Mouse (Mus musculus) midbrain, embryonic 15.5 days (tissue): Measurements from ENCODE around the gene Gm20696. TPM values are rescaled to one million over a fixed set of nuclear protein-coding genes. Genes with fewer than 3 reads are reported as not detected.

Experiments used
- ATAC-seq: fragments of 200-750 bp; cut with Nextera tagmentation; replicated peaks from 2 replicates; pipeline ENCODE4 v1.8.0; 2017; ENCODE audit warnings: moderate TSS enrichment
- H3K27ac ChIP-seq: fragments of 300-500 bp; sonication (generic); 2 replicates; pipeline ENCODE4 v1.5.1; 2015; ENCODE audit warnings: mild to moderate bottlenecking, inconsistent platforms
- H3K27me3 ChIP-seq: fragments of 300-500 bp; sonication (generic); replicated peaks from 2 replicates; pipeline ENCODE4 v1.6.1; 2015; ENCODE audit warnings: inconsistent platforms
- H3K36me3 ChIP-seq: fragments of 300-500 bp; sonication (generic); replicated peaks from 2 replicates; pipeline ENCODE4 v1.6.1; 2015; ENCODE audit warnings: inconsistent platforms
- H3K4me1 ChIP-seq: fragments of 300-500 bp; sonication (generic); 2 replicates; pipeline ENCODE4 v1.6.1; 2015; ENCODE audit warnings: inconsistent platforms
- H3K4me2 ChIP-seq: fragments of 300-500 bp; sonication (generic); 2 replicates; pipeline ENCODE4 v1.6.1; 2015; ENCODE audit warnings: inconsistent platforms, mild to moderate bottlenecking, moderate library complexity
- H3K4me3 ChIP-seq: fragments of 300-500 bp; sonication (generic); 2 replicates; pipeline ENCODE4 v1.5.1; 2015; ENCODE audit warnings: mild to moderate bottlenecking, inconsistent platforms
- H3K9ac ChIP-seq: fragments of 300-500 bp; sonication (generic); 2 replicates; pipeline ENCODE4 v1.6.1; 2015; ENCODE audit warnings: mild to moderate bottlenecking, inconsistent platforms
- H3K9me3 ChIP-seq: fragments of 300-500 bp; sonication (generic); 2 replicates; pipeline ENCODE4 v1.6.1; 2016; ENCODE audit warnings: inconsistent platforms
- WGBS: fragments of 180-500 bp; shearing (Covaris S2); methylation state at CpG from one replicate; pipeline ENCODE4 v1.1.7; 2015; ENCODE audit warnings: mixed read lengths; 5-methylcytosine and 5-hydroxymethylcytosine counted together
- polyA plus RNA-seq: library from polyadenylated mRNA; unstranded; fragments of >200 nt; fragmentation: Nextera tagmentation; extraction: Ambion mirVana; gene quantifications from 2 replicates; pipeline ENCODE4 v1.2.1, GENCODE M21; 2015

Gene Gm20696
- polyA plus RNA-seq, 1 experiment from 2014 or later: 2.9 TPM

DNA sequence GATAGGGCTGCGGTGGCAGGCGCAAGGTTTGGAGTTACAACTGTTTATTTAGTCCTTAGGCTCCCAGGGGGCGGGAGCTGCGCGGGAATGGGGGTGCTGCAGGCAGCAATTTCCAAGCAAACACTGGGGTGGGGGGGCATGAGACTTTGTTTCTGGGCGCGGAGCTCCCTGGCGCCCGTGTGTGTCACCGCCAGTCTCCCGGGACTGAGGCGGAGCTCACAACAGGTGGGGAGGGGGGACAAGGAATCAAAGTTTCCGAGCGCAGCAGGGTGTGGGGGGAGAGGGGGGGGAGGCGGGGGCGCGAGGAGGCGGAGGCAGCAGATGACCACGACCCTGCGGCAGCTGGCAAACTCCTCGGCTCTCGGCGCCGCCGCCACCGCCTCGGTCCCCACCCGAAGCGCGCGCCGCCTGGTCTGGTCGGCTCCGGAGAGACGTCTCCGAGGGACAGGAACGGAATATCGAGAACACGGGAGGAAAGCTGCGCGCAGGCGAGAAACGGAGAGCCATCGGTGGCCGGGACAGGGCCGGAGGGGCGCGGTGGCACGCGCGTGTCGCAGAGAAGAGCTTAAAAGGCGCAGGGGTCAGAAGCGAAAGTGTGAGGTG lies 145.5 kb downstream of the Gm20696 start:
- H3K9me3 ChIP-seq: no peaks in the 10 kb centered on the region
- H3K4me1 ChIP-seq: peaks cover 14% of the 10 kb centered on the region
- H3K36me3 ChIP-seq: no peaks in the 10 kb centered on the region
- peak; percentile 43 for ATAC-seq
- H3K27me3 ChIP-seq: no peaks in the 10 kb centered on the region
- H3K27ac ChIP-seq: peak overlapping the region; percentile 99
- peak overlapping the region; percentile 64 for H3K4me3 ChIP-seq
- peak overlapping the region; percentile 90 for H3K9ac ChIP-seq
- under 1% methylated on average over 52 of the region's 54 CpGs for WGBS
- H3K4me2 ChIP-seq: peak overlapping the region; percentile 99

DNA sequence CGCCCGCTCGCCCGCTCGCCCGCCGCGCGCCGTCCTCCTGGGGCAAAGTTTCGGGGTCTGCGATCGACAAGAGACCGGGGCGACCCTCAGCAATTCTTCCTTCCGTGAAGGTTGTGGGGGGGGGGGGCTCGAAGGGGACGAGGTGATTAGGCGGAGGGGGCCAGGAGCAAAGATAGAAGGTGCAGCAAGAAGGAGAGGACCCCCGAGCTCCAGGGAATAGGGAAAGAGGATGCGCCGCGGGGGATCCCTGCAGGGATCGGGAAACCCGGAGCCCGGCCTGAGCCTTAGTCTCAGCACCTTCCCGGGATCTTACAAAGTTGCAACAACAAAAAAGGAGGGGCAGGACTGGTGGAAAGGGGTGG lies 145.9 kb downstream of the Gm20696 start:
- ATAC-seq: peak; percentile 50
- no peaks in the 10 kb centered on the region for H3K27me3 ChIP-seq
- H3K4me2 ChIP-seq: peak overlapping the region; percentile 99
- H3K9me3 ChIP-seq: no peaks in the 10 kb centered on the region
- H3K9ac ChIP-seq: peak overlapping the region; percentile 90
- no peaks in the 10 kb centered on the region for H3K36me3 ChIP-seq
- H3K4me3 ChIP-seq: peak overlapping the region; percentile 64
- H3K4me1 ChIP-seq: peaks cover 14% of the 10 kb centered on the region
- H3K27ac ChIP-seq: peak overlapping the region; percentile 99
- WGBS: under 1% methylated on average over 27 of the region's 27 CpGs

DNA sequence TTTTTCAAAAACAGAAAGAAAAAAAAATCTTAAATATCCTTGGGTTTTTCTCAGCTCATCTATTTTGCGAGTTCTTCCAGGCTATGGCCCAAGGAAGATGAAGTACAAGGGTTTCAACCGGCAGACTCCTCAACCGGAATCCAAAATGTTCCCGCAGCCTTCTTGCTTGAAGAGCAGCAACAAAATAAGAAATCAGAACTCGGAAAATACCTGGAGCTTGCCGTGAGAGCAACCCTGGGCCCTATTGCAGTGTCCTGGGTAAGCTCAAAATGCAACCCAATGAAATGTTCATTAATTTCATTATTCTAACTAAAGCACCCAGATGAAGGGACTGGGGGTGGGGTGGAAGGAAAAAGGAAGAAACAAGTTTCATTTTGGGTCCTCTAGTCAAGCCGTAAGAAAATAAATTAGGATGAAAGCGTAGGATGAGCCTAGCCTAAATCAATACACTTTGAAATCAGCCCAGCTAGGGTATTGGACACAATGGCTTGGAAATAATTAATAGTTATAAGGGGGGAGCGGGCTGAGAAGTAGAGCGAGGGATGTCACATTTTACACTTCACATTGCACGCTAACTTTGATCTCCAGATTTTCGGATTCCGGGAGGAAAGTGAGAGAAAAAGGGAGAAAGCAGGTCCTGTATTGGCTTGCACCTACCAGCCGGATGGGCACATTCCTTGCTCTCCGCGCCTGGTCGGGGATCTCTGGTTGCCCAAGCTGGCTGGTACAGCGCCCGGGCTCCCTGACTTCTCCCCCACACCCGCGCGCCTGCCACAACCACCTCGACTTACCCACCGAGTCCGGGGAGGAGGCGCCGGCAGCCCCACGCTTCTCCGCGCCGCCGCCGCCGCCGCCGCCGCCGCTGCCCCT lies 146.6 kb downstream of the Gm20696 start:
- H3K4me3 ChIP-seq: peak overlapping the region; percentile 64
- H3K9me3 ChIP-seq: no peaks in the 10 kb centered on the region
- H3K9ac ChIP-seq: peak overlapping the region; percentile 90
- H3K4me1 ChIP-seq: peaks cover 14% of the 10 kb centered on the region
- peak overlapping the region; percentile 99 for H3K4me2 ChIP-seq
- no peak; the same call in 1 of the 2 replicates for ATAC-seq
- H3K27ac ChIP-seq: peak overlapping the region; percentile 99
- H3K36me3 ChIP-seq: no peaks in the 10 kb centered on the region
- WGBS: 2% methylated on average over 37 of the region's 38 CpGs
- no peaks in the 10 kb centered on the region for H3K27me3 ChIP-seq

DNA sequence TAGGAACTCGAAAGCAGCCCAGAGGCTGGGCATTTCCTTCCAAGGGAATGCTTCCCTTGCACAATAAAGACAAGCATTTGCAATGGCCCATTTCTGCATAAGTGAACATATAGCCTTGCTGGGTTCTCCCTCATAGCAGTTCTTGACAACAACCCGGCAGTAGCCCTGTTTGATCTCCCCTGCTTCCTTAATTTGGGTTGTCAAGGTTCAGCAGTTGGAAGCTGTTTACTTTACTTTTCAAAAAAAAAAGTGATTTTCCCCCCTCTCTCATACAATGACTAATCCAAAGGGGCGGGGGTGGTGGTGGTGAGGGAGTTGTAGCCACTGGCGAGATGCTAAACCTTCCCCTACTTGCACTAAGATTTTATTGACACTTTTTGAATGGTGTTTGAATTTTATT lies 147.5 kb downstream of the Gm20696 start:
- peaks cover 14% of the 10 kb centered on the region for H3K4me1 ChIP-seq
- H3K4me3 ChIP-seq: 0 out of 2 replicates have a peak overlapping the region, but pooled peaks have one; percentile 9
- H3K36me3 ChIP-seq: no peaks in the 10 kb centered on the region
- no peaks in the 10 kb centered on the region for H3K27me3 ChIP-seq
- H3K4me2 ChIP-seq: peak overlapping the region; percentile 99; the same call in 1 of the 2 replicates
- H3K9ac ChIP-seq: no peak overlapping the region
- no peak for ATAC-seq
- no peaks in the 10 kb centered on the region for H3K9me3 ChIP-seq
- no peak overlapping the region for H3K27ac ChIP-seq
- WGBS: 29% methylated on average over 4 of the region's 4 CpGs

DNA sequence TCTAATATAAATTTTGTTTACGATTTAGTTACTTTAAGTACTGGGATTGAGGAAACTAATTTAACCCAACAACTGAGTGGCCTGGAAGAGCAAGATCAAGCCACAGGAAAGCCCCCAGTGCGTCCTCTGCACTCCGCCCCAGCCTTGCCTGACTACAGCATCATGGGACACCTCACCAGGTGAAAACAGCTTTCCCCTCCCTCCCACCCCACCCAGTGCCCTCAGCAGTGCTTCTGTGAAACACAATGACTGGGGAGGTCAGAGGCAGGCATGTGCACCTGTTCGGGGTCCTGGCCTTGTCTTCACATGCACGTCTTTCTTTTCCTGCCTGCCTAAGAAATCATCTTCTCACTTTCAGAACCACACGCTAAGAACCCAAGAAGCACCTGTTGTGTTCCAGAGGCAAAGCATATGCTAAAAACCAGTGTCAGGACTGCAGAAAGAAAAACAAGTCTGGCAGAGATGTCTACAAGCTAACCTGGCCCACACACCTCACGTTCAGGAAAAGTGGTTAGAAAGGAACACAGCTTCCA lies 150.9 kb downstream of the Gm20696 start:
- H3K9ac ChIP-seq: no peak overlapping the region

DNA sequence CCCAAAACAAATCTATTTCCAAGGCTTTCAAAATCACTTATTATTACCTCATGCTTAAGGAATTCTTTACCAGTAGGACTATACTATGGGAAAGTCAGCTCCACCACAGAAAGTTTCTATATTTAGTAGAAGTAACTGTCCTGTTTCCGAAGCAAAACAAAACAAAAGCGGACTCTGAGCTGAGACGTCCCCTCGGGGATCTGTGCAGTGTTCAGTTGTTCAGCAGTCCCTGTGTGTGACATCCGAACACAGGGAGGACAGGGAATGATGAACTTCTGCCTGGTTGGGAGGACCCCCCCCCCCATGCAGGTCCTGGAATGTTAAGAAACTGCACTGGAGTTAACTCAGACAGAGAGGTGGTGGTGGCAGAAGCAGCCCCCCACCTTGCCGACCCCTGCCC lies 154.7 kb downstream of the Gm20696 start:
- Histone ChIP-seq H3K27ac (no peak overlapping the region), H3K4me3 (no peak overlapping the region), H3K4me2 (no peak overlapping the region), H3K9me3 (no peaks in the 10 kb centered on the region), H3K36me3 (no peaks in the 10 kb centered on the region), H3K9ac (no peak overlapping the region), H3K4me1 (no peaks in the 10 kb centered on the region; the same call in 1 of the 2 replicates), H3K27me3 (no peaks in the 10 kb centered on the region)
- no peak for ATAC-seq
- WGBS: 53% methylated on average over 6 of the region's 6 CpGs

More for the DNA sequence above, 150.9 kb downstream of the Gm20696 start:
- H3K4me3 ChIP-seq: no peak overlapping the region
- 76% methylated on average over 7 of the region's 7 CpGs for WGBS
- H3K27ac ChIP-seq: no peak overlapping the region
- no peaks in the 10 kb centered on the region for H3K27me3 ChIP-seq
- H3K9me3 ChIP-seq: no peaks in the 10 kb centered on the region
- peaks cover 5% of the 10 kb centered on the region; the same call in 1 of the 2 replicates for H3K4me1 ChIP-seq
- H3K36me3 ChIP-seq: no peaks in the 10 kb centered on the region
- no peak overlapping the region for H3K4me2 ChIP-seq
- ATAC-seq: no peak

DNA sequence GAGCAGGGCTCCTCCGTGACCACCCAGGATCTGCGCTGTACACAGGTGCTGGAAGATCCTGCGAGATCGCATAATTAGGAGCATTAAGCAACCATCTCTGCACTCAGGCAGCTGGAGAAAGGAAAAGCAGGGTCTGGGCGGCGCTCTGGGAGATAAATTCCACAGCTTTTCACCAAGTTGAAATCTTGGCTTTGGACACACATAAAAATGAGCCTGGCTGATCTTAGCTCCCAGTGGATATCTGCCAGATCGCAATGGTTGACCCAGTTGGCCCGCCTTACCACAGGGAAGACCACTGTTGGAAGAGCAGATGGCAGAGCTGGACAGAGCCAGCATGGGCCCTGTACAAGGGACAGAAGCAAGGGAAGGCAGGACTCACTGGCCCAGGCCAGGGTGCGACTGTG lies 157.4 kb downstream of the Gm20696 start:
- Histone ChIP-seq H3K36me3 (no peaks in the 10 kb centered on the region), H3K9ac (no peak overlapping the region), H3K27me3 (no peaks in the 10 kb centered on the region), H3K4me2 (no peak overlapping the region), H3K4me1 (no peaks in the 10 kb centered on the region; the same call in 1 of the 2 replicates), H3K4me3 (no peak overlapping the region), H3K27ac (no peak overlapping the region), H3K9me3 (no peaks in the 10 kb centered on the region)
- no peak for ATAC-seq
- 66% methylated on average over 9 of the region's 9 CpGs for WGBS

DNA sequence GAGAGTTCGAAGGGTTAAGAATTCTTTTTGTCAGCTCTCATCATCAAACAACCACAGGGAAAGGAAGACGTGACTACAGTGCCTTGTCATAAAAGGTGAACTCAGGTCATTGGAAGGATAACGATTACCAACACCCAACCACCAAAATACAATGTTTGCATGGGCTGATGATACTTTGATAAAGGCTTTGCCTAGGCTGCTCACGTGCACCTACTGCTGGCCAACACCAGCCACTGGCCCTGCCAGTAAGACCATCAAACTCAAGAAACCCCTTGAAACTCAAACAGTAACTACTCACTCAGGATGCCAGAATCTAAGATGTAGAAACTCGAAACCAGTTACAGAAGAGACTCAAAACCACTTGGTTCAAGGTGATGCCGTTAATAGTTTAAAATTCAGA lies 159.8 kb downstream of the Gm20696 start:
- WGBS: 88% methylated on average over 6 of the region's 6 CpGs
- ATAC-seq: no peak
- H3K4me2 ChIP-seq: no peak overlapping the region
- no peaks in the 10 kb centered on the region for H3K9me3 ChIP-seq
- no peaks in the 10 kb centered on the region; the same call in 1 of the 2 replicates for H3K4me1 ChIP-seq
- H3K9ac ChIP-seq: no peak overlapping the region
- H3K4me3 ChIP-seq: no peak overlapping the region
- no peaks in the 10 kb centered on the region for H3K36me3 ChIP-seq
- H3K27me3 ChIP-seq: no peaks in the 10 kb centered on the region
- H3K27ac ChIP-seq: no peak overlapping the region

DNA sequence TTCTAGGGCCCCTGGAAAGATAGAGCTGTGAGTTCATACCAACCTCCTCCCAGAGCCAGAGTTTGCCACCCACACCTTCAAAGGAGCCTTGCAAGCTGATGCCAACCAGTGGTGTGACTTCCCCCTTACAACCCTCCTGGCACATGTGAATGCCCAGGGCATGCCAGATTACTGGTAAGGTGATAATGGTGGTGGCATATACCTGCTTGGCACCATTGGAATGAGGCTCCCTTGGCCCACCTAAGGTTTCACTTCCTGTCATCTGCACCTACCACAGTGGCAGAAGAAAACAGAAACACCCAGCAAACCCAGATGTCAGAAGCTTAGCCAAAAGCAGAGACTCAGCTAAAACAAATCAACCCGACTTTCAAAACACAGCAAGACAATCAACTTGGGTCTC lies 162.9 kb downstream of the Gm20696 start:
- no peaks in the 10 kb centered on the region for H3K9me3 ChIP-seq
- no peak overlapping the region for H3K9ac ChIP-seq
- no peak overlapping the region for H3K4me3 ChIP-seq
- no peaks in the 10 kb centered on the region for H3K27me3 ChIP-seq
- H3K4me1 ChIP-seq: no peaks in the 10 kb centered on the region; the same call in 1 of the 2 replicates
- 90% methylated on average over 1 of the region's 1 CpGs for WGBS
- no peaks in the 10 kb centered on the region for H3K36me3 ChIP-seq
- no peak for ATAC-seq
- H3K4me2 ChIP-seq: no peak overlapping the region
- H3K27ac ChIP-seq: no peak overlapping the region

DNA sequence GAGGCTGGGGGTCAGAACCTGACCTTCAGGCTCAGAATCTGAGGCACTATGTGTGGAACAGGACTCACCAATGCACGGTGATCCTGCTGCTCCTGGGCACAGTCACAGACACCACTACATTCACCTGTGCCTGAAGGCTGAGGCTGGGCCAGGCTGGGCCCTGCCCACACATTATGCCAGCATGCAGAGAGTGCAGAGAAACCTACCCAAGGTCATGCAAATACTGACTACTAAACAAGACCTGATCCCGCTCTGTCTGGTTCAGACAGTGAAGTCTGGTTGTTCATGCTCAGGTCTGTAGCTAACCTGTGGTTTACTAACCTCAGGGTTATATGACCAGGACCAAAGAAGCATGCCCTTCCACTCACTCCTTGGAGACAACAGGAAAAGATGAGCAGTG lies 163.9 kb downstream of the Gm20696 start:
- 96% methylated on average over 2 of the region's 2 CpGs for WGBS
- H3K9me3 ChIP-seq: no peaks in the 10 kb centered on the region
- ATAC-seq: no peak
- H3K9ac ChIP-seq: no peak overlapping the region
- no peak overlapping the region for H3K4me3 ChIP-seq
- H3K36me3 ChIP-seq: no peaks in the 10 kb centered on the region
- no peaks in the 10 kb centered on the region for H3K4me1 ChIP-seq
- no peak overlapping the region for H3K27ac ChIP-seq
- H3K27me3 ChIP-seq: no peaks in the 10 kb centered on the region
- no peak overlapping the region for H3K4me2 ChIP-seq

DNA sequence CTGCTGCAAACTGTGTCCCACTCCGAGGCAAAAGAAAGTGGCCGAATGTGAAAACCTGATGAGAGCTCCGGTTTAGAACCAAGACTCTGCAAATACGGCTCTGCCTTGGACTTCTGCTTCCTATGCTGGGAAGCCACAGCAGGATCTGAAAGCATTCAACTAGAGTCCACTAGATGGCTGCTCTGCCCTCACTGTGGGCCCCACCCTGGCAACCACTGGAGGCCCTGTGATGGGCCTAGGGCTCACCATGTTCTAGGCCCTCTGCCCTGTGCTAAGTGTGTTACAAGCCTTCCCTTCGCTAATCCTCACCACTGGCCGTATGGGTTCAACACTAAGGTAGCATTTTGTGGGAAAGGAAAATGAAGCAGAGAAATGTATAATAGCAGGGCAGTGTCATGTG lies 164.3 kb downstream of the Gm20696 start:
- Histone ChIP-seq H3K27me3 (no peaks in the 10 kb centered on the region), H3K27ac (no peak overlapping the region), H3K9ac (no peak overlapping the region), H3K4me1 (no peaks in the 10 kb centered on the region), H3K4me2 (no peak overlapping the region), H3K4me3 (no peak overlapping the region), H3K9me3 (no peaks in the 10 kb centered on the region), H3K36me3 (no peaks in the 10 kb centered on the region)
- no peak for ATAC-seq
- 91% methylated on average over 6 of the region's 6 CpGs for WGBS

DNA sequence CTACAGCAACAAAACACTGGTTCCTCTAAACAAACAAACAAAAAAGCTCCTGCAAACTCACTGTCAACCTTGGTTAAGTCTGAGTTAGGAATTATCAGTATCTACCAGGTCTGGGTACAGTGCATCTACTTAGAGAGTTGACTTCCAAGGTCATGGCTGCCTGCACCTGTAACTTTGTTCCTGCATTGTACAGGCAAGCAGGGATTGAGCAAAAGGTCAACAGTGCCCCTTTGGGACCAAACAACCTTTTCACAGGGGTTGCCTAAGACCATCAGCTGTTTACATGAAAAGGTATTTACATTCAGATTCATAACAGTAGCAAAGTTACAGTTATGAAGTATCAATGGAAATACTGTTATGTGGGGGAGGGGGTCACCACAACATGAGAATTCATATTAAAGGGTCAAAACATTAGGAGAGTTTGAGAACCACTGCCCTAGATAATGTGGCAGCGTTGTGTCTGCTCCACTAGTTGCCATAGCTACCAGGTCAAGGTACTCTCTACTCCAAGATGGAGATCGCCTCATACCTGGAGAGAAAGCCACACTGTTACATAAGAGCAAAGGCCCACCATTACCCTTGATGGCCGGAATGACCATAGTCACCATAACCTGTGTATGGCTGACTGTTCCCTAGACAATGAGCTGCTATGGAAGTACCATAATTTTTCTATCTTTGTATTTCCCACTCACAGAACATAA lies 165.9 kb downstream of the Gm20696 start:
- Histone ChIP-seq H3K27ac (no peak overlapping the region), H3K9ac (no peak overlapping the region), H3K27me3 (no peaks in the 10 kb centered on the region), H3K36me3 (no peaks in the 10 kb centered on the region), H3K4me2 (no peak overlapping the region), H3K9me3 (no peaks in the 10 kb centered on the region), H3K4me1 (no peaks in the 10 kb centered on the region), H3K4me3 (no peak overlapping the region)
- 93% methylated on average over 3 of the region's 3 CpGs for WGBS
- ATAC-seq: no peak
